Mouse (Mus musculus) heart, adult 2 months (tissue): Measurements from ENCODE around the gene Zscan10. TPM values are rescaled to one million over a fixed set of nuclear protein-coding genes. Genes with fewer than 3 reads are reported as not detected.

Experiments used
- DNase-seq, 2 experiments: peaks; one replicate each; pipeline ENCODE4 v3.0.0; 2021
- H3K27ac ChIP-seq: fragments of 200-600 bp; 2 replicates; pipeline ENCODE4 v1.8.1; 2022
- H3K27me3 ChIP-seq: fragments of 200-500 bp; 2 replicates; pipeline ENCODE4 v1.6.1; 2012; ENCODE audit warnings: mild to moderate bottlenecking, low read length, inconsistent platforms, mixed read lengths; ENCODE audit not compliant: control insufficient read depth, insufficient read depth
- H3K36me3 ChIP-seq: fragments of 200-500 bp; 2 replicates; pipeline ENCODE4 v1.6.1; 2012; ENCODE audit warnings: low read length, inconsistent platforms; ENCODE audit not compliant: control insufficient read depth, insufficient read depth
- H3K4me1 ChIP-seq: fragments of 200-500 bp; 2 replicates; pipeline ENCODE4 v1.6.1; 2011; ENCODE audit warnings: low read length; ENCODE audit not compliant: control insufficient read depth, insufficient read depth
- H3K4me3 ChIP-seq: fragments of 200-600 bp; 2 replicates; pipeline ENCODE4 v1.8.1; 2022
- H3K79me2 ChIP-seq: fragments of 200-500 bp; replicated peaks from 2 replicates; pipeline ENCODE4 v1.6.1; 2012; ENCODE audit warnings: mild to moderate bottlenecking, inconsistent platforms, low read length, moderate library complexity, mixed read lengths; ENCODE audit not compliant: control insufficient read depth, insufficient read depth
- H3K9ac ChIP-seq: fragments of 200-500 bp; 2 replicates; pipeline ENCODE4 v1.6.1; 2012; ENCODE audit warnings: low read depth, mild to moderate bottlenecking, control low read depth, inconsistent platforms, low read length, mixed read lengths
- CTCF ChIP-seq: fragments of 200-600 bp; IDR thresholded peaks from 2 replicates; pipeline ENCODE4 v1.8.1; 2022; ENCODE audit warnings: antibody characterized with exemption, mild to moderate bottlenecking, moderate library complexity
- EP300 ChIP-seq: fragments of 200-500 bp; IDR thresholded peaks from 2 replicates; pipeline ENCODE4 v1.6.1; 2011; ENCODE audit warnings: low read depth, low read length, control low read depth; ENCODE audit not compliant: insufficient read depth
- POLR2A ChIP-seq: fragments of 200-500 bp; IDR thresholded peaks from 2 replicates; pipeline ENCODE4 v1.6.1; 2011; ENCODE audit warnings: mild to moderate bottlenecking, low read depth, low read length, control low read depth; ENCODE audit not compliant: insufficient read depth
- WGBS: fragments of 180-500 bp; shearing (Covaris S2); methylation state at CpG from one replicate; pipeline ENCODE4 v1.1.7; 2018; 5-methylcytosine and 5-hydroxymethylcytosine counted together
- intact Hi-C: fragments of 180-260 bp; cut with DNase I; formaldehyde crosslinking; loops from one replicate; pipeline ENCODE4 v1.15.1; 2025
- polyA plus RNA-seq: library from polyadenylated mRNA; depleted of rRNA; stranded (reverse); fragments of >200 nt; gene quantifications from 2 replicates; pipeline ENCODE4 v1.2.3, GENCODE M21; 2012
- total RNA-seq, 2 experiments: library from RNA; stranded (reverse); gene quantifications; 2 replicates each; pipeline ENCODE4 v1.2.3; 2021

Gene Zscan10
- total and polyA plus RNA-seq, 3 experiments = not detected

DNA sequence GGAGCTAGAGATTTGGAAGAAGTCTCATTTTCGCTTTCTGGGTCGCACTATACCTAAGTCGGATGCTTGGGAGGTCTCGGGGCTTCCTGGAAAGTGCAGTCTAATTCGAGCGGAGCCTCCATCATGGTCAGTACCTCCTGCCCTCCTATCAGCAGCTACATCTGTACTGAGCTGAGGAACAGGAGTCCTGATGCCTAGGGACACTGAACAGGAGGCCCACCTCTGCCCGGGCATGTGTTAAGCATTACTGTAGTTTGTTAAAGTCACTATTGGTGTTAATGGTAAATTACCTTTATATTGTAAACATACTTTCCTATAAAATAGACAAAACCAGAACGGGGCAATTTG, 36.3 kb upstream of the Zscan10 start:
- TF ChIP-seq POLR2A = no peak
- intact Hi-C loops = loop anchor here (1.0 to 10.0 kb wide), 2 partner anchors 35 to 370 kb away; partner anchors contain the start of genes Zfp13 and Zfp40
- WGBS = under 1% methylated on average over 8 of the region's 8 CpGs

DNA sequence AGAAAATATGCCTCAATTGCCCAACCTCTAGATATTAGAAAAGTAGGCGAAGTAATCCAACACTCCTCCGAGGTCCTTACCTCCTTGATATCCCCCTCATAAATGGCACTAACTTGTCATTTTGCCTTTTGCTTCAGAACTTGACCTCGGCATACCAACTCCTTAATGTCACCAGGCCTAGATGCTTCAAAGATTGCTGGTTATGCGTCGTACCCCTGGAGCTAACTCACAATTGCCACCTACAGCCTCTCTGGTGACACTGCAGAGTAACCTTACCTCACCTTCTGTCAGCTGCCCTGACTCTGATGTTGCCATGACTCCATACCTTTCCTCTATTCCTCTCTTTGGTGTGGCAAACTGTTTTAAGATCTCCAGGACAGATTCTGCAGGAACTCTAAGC, 33.9 kb upstream of the Zscan10 start:
- H3K9ac ChIP-seq = no peak overlapping the region
- H3K4me1 ChIP-seq = peaks cover 4% of the 10 kb centered on the region
- no peaks in the 10 kb centered on the region for H3K27me3 ChIP-seq
- H3K79me2 ChIP-seq = no peaks in the 10 kb centered on the region
- DNase-seq = no peak
- no peaks in the 10 kb centered on the region for H3K36me3 ChIP-seq
- TF ChIP-seq POLR2A (no peak), CTCF (peak; percentile 48)
- no peak overlapping the region for H3K4me3 ChIP-seq
- WGBS = 44% methylated on average over 5 of the region's 5 CpGs
- intact Hi-C loops = loop anchor here (10.0 kb wide), 1 partner anchor 372 kb away; the partner anchor contains the start of gene Zfp40
- no peak overlapping the region for H3K27ac ChIP-seq

More for the DNA sequence above, 36.3 kb upstream of the Zscan10 start:
- H3K27me3 ChIP-seq = no peaks in the 10 kb centered on the region
- no peaks in the 10 kb centered on the region for H3K36me3 ChIP-seq
- H3K4me1 ChIP-seq = peaks cover 4% of the 10 kb centered on the region
- DNase-seq = no peak
- peak overlapping the region; percentile 97 for H3K27ac ChIP-seq
- H3K9ac ChIP-seq = peak overlapping the region; percentile 72
- no peaks in the 10 kb centered on the region for H3K79me2 ChIP-seq
- peak overlapping the region; percentile 86 for H3K4me3 ChIP-seq

DNA sequence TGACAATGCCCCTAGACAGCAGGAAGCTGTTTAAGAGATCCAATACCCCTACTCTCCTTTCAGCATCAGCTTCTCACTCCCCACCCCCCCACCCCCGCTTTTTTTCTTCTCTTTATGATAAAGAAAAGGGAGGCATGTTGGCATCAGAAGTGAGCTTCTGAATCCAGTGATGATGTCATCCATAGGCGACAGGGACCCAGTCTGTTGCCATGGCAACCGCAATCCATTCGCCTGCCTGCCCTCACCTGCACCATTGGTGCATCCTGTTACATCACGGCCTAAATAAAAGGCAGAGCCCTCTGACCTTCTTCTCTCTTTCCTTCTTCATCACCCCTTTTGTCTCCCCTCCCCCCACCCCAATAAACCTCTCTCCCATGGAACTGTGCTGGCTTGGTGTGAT, 32.3 kb upstream of the Zscan10 start:
- H3K27ac ChIP-seq = no peak overlapping the region
- no peak overlapping the region for H3K9ac ChIP-seq
- DNase-seq = no peak
- H3K4me1 ChIP-seq = peaks cover 3% of the 10 kb centered on the region; the same call in 1 of the 2 replicates
- no peaks in the 10 kb centered on the region for H3K79me2 ChIP-seq
- H3K36me3 ChIP-seq = no peaks in the 10 kb centered on the region
- intact Hi-C loops = loop anchor here (10.0 kb wide), 1 partner anchor 374 kb away; the partner anchor contains the start of gene Zfp40
- 37% methylated on average over 5 of the region's 5 CpGs for WGBS
- TF ChIP-seq POLR2A = no peak
- no peaks in the 10 kb centered on the region for H3K27me3 ChIP-seq
- H3K4me3 ChIP-seq = no peak overlapping the region

DNA sequence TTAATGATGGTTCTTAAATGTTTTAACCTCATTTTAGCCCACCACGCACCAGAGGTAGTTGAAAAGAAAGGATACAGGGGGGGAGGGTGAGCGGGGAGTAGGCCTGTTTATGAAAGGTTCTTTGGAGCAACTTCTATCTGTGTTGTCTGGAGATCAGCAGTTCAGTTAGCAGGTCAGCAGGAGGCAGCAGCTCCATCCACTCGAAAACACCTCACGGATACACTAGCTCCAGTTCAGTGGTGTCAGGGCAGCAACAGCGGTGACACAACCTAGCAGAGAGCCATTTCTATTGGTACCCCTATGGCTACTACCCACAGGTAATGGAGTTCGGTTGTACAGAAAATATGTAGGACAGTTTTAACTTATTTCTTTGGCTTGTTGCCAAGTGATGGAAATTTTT, 30.6 kb upstream of the Zscan10 start:
- Histone ChIP-seq H3K36me3 (no peaks in the 10 kb centered on the region), H3K79me2 (no peaks in the 10 kb centered on the region), H3K4me1 (no peaks in the 10 kb centered on the region; the same call in 1 of the 2 replicates), H3K27me3 (no peaks in the 10 kb centered on the region), H3K27ac (no peak overlapping the region), H3K9ac (no peak overlapping the region), H3K4me3 (no peak overlapping the region)
- TF ChIP-seq EP300 = 0 out of 2 replicates have a peak, but pooled peaks have one; percentile 67
- TF ChIP-seq CTCF = peak; percentile 84
- TF ChIP-seq POLR2A = no peak
- intact Hi-C loops = loop anchor here (1.0 to 2.0 kb wide), 4 partner anchors 33 to 135 kb away; no protein-coding TSS in a partner anchor
- peak; percentile 40 to 55 for DNase-seq
- 28% methylated on average over 6 of the region's 6 CpGs for WGBS

DNA sequence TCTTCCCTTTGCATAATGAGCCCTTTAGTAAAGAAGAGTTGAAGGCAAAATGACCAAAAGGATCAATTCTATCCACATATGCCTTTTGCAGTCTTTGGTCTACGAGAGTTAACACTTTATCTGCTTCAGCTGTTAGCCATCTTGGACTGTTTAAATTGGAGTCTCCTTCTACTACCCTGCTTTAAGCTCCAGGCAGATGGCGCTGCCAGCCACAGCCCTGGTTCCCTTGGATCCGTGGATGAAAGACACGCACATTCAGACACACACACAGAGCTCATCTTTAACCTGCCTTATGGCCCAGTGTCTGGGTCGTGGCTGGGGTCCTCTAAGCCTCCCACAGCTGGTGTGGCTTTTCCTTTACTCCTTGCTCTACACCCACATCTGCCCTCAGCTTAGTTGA, 29.6 kb upstream of the Zscan10 start:
- WGBS = 17% methylated on average over 5 of the region's 5 CpGs
- no peak overlapping the region for H3K9ac ChIP-seq
- H3K36me3 ChIP-seq = no peaks in the 10 kb centered on the region
- H3K4me1 ChIP-seq = no peaks in the 10 kb centered on the region; the same call in 1 of the 2 replicates
- intact Hi-C loops = loop anchor here (2.0 kb wide), 2 partner anchors 32 to 134 kb away; no protein-coding TSS in a partner anchor
- H3K79me2 ChIP-seq = no peaks in the 10 kb centered on the region
- no peak for DNase-seq
- no peak overlapping the region for H3K27ac ChIP-seq
- no peaks in the 10 kb centered on the region for H3K27me3 ChIP-seq
- no peak overlapping the region for H3K4me3 ChIP-seq
- no peak for TF ChIP-seq POLR2A
- TF ChIP-seq EP300 = no peak
- TF ChIP-seq CTCF = no peak

DNA sequence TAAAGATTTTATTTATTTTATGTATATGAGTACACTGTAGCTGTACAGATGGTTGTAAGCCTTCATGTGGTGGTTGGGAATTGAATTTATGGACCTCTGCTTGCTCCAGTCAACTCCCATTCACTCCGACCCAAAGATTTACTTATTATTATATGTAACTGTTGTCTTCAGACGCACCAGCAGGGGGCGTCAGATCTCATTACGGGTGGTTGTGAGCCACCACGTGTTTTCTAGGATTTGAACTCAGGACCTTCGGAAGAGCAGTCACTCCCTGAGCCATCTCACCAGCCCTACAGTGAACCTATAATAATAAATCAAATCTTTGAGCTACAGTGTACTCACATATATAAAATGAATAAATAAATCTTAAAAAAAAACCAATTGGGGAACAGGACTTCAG, 28.6 kb upstream of the Zscan10 start:
- no peak for DNase-seq
- H3K27me3 ChIP-seq = no peaks in the 10 kb centered on the region
- H3K9ac ChIP-seq = no peak overlapping the region
- no peak overlapping the region for H3K27ac ChIP-seq
- intact Hi-C loops = no loop called here
- no peaks in the 10 kb centered on the region; the same call in 1 of the 2 replicates for H3K4me1 ChIP-seq
- no peaks in the 10 kb centered on the region for H3K79me2 ChIP-seq
- TF ChIP-seq CTCF (peak; percentile 48), EP300 (no peak)
- no peak overlapping the region for H3K4me3 ChIP-seq
- 80% methylated on average over 6 of the region's 6 CpGs for WGBS
- H3K36me3 ChIP-seq = no peaks in the 10 kb centered on the region
